Mouse (Mus musculus): Measurements from ENCODE around the gene Wdr46.
A peak's percentile ranks its signal among the peaks of the same experiment; 100 is the strongest.

Gene Wdr46

DNA sequence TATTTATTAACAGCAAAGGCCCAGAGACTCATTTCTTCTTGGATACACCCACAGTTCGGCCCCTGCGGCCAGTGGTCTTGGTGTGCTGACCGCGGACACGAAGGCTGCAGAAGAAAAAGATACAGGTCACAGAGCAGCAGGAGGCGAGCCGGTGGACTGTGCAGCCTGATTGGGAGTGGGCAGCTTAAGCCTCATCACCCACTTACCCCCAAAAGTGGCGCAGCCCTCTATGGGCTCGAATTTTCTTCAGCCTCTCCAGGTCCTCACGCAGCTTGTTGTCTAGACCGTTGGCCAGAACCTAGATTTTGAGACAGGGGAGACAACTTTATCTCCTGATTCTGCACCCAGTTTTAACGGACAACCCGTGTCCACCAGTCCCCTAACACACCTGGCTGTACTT is 11.6 kb downstream of the Wdr46 start:
- peak; percentile 8 for DNase-seq (ENCODE audit: low spot score)

GRCm38 (mm10) chr17:33952879-33953278 is 12.4 kb downstream of the Wdr46 start:
- no peak for DNase-seq (ENCODE audit: low spot score)

- DNase-seq (ENCODE audit: low spot score): peak; percentile 3
Measured at GRCm38 (mm10) chr17:33953310-33953709, 12.8 kb downstream of the Wdr46 start.

GRCm38 (mm10) chr17:33953961-33954565 is 13.6 kb downstream of the Wdr46 start:
- DNase-seq (ENCODE audit: low spot score): peak; percentile 3

DNA sequence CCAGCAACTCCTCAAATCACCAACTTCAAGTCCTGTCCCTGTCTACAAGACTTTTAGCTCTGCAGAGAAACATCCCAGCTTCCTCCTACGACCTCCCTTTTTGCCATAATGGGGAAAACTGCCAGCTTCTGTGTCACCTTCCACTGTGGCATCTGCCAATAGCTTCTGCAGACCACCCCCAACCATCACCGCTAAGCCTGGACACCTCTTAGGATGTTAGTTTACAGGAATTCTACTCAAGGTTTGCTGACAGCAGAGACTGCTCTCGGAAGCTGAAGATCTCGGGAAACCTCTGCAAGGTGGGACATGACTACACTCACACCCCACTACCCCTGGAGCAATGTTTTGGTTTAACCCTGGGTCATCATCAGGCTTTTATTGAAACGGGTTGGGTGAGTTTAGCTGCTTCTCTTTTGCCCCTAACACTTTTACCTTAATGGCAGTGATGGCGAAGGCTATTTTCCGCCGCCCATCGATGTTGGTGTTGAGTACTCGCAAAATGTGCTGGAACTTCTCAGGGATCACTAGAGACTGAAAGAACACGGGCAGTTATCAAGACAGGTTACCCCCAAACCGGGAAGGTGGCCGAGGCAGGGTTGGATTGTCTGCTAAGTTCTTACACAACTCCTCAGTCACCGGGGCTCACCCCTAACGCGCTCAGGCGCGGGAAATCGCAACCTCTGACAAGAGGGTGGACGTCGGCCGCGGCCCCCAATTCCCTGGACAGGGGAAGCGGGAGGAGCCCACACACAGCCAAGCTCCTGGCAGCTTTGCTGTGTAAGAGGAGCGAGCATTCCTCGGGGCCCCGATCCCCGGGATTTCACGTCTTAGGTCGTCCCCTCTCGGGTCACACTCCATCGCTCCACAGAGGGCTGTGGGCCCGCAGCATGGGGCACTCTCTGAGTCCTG is 14.4 kb downstream of the Wdr46 start:
- peak; percentile 10 for DNase-seq (ENCODE audit: low spot score)

- peak; percentile 98 for DNase-seq (ENCODE audit: low spot score)
Measured at GRCm38 (mm10) chr17:33955555-33956214, 15.2 kb downstream of the Wdr46 start, which contains the start of the genes Vps52 and Rps18. Gene Vps52 (plus strand): TSS chr17:33955812. Gene Rps18 (minus strand): TSS chr17:33956001.

DNA sequence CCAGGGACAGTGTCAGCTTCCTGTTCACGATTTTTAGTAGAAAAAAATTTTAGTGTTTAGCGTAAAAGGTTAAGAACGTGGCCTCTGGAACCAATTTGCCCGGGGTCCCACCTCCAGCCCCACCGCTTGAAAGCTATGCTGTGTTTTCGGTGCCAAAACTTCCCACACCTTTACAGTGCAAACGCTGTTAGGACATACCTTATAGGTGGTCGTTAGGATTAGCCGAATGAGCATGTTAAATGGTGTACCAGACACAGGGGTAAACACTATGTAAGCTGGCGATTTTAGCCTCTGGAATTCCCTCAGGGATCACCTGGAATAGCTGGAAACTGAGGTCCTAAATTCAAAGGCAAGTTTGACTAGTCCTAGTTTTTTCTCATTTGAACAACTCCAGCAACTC is 15.9 kb downstream of the Wdr46 start:
- DNase-seq (ENCODE audit: low spot score): peak; percentile 12

- DNase-seq (ENCODE audit: low spot score): no peak
Measured at GRCm38 (mm10) chr17:33957493-33957892, 17.0 kb downstream of the Wdr46 start.

DNA sequence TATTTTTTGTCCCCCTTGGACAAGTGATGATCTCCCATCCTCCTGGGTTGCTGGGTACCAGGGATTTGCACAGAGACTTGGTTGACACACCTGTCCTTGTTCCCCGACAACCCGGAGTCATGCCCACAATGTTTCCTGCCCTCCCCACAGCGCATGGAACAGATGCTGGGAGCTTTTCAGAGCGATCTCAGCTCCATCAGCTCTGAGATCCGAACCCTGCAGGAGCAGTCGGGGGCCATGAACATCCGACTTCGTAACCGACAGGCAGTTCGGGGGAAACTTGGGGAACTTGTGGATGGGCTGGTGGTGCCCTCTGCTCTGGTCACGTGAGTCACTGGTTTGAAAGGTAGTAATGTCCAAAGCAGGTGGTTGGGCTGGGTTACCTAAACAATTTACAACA is 18.0 kb downstream of the Wdr46 start:
- peak; percentile 4 for DNase-seq (ENCODE audit: low spot score)

DNA sequence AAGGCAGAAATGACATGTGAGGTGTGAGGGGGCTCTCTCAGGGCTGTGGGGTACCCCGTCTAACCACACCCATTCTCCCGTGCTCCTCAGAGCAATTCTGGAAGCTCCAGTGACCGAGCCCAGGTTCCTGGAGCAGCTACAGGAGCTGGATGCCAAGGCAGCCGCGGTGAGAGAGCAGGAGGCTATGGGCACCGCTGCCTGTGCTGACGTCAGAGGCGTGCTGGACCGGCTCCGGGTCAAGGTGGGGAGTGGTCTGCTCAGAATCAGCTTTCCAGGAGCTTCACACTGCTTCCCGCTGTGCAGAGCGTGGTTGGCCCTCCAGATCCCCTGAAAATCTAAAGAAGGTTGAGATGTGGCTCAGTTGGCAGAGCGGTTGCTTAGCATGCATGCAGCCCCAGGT is 18.7 kb downstream of the Wdr46 start:
- DNase-seq (ENCODE audit: low spot score): peak; percentile 3

DNA sequence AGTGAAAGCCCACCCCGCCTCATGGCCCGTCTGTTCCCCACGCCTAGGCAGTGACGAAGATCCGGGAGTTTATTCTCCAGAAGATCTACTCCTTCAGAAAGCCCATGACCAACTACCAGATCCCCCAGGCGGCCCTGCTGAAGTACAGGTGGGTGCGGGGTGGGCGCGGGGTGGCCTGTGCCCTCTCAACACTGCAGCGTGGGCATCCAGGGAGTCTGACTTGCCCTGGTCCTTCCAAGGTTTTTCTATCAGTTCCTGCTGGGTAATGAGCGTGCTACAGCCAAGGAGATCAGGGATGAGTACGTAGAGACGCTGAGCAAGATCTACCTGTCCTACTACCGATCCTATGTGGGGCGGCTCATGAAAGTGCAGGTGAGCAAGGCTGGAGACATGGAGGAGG is 19.5 kb downstream of the Wdr46 start:
- DNase-seq (ENCODE audit: low spot score): peak; percentile 5

- peak; percentile 3 for DNase-seq (ENCODE audit: low spot score)
Measured at GRCm38 (mm10) chr17:33962876-33963275, 22.4 kb downstream of the Wdr46 start.

- DNase-seq (ENCODE audit: low spot score): no peak
Measured at GRCm38 (mm10) chr17:33965082-33965845, 24.8 kb downstream of the Wdr46 start.

- no peak for DNase-seq (ENCODE audit: low spot score)
Measured at GRCm38 (mm10) chr17:33965846-33966550, 25.5 kb downstream of the Wdr46 start.

GRCm38 (mm10) chr17:33968489-33968888 is 28.0 kb downstream of the Wdr46 start:
- DNase-seq (ENCODE audit: low spot score): peak; percentile 84

GRCm38 (mm10) chr17:33968927-33969326 is 28.5 kb downstream of the Wdr46 start:
- DNase-seq (ENCODE audit: low spot score): no peak

GRCm38 (mm10) chr17:33969394-33969793 is 28.9 kb downstream of the Wdr46 start:
- no peak for DNase-seq (ENCODE audit: low spot score)

GRCm38 (mm10) chr17:33972691-33973090 is 32.2 kb downstream of the Wdr46 start:
- no peak for DNase-seq (ENCODE audit: low spot score)

GRCm38 (mm10) chr17:33973572-33973971 is 33.1 kb downstream of the Wdr46 start:
- DNase-seq (ENCODE audit: low spot score): no peak

DNA sequence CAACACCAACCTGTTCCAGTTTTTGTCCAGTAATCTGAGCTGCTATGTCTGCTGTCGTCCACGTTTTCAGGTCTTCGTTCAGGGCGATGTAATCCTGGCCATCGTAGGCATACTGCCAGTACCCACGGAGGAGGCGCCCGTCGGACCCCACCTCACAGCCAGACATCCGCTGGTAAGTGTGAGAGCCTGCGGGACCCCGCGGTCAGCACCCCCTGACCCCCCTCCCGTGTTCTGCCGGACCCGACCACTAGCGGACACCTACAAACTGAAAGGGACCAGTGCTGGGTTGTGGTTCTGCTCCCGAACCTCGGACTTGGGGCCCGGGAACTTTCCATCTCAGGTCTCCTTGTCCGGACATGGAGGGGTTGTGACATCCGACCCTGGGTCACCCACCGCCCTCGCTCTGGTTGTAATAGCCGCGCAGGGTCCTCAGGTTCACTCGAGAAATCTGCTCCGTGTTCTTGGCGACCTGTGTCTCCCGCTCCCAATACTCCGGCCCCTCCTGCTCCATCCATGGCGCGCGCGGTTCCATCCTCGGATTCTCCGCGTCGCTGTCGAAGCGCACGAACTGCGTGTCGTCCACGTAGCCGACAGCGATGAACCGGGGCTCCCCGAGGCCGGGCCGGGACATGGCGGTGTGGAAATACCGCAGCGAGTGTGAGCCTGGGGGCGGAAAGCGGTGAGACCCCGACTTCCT is 37.5 kb downstream of the Wdr46 start:
- DNase-seq (ENCODE audit: low spot score): no peak

DNA sequence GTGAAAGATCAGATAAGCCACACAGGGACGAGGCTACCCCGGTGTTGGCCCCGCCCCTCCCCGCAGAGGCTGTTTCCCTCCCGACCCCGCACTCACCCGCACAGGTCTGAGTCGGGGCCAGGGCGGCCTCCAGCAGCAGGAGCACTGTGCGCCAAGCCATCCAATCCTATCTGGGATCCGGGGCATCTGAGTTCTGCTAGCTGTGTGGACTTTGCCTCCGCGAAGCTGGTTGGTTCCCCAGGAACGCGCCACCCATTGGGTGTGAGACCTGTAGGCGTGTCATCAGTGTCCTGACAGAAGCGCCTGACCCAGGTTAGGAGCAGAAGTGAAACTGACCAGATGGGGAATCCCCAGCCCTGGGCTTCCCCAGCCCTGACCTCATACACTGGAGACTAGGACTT is 38.2 kb downstream of the Wdr46 start:
- DNase-seq (ENCODE audit: low spot score): peak; percentile 75
